Mouse (Mus musculus) limb, embryonic 11.5 days (tissue): ENCODE data around the gene Eml3. TPM values are rescaled to one million over a fixed set of nuclear protein-coding genes. Genes with fewer than 3 reads are reported as not detected.

Source experiments
- ATAC-seq: fragments of 200-750 bp; cut with Nextera tagmentation; 2 replicates; pipeline ENCODE4 v1.8.0; 2017; ENCODE audit warnings: low read depth; ENCODE audit not compliant: insufficient number of reproducible peaks, low FRiP score, low TSS enrichment
- DNase-seq: peaks from one replicate; pipeline ENCODE4 v3.0.0-alpha.2; 2015; ENCODE audit warnings: low spot score
- H3K27ac ChIP-seq: fragments of 300-500 bp; sonication (generic); replicated peaks from 2 replicates; pipeline ENCODE4 v1.5.1; 2014; ENCODE audit warnings: low read depth, mild to moderate bottlenecking, low read length
- H3K27me3 ChIP-seq: fragments of 300-500 bp; sonication (generic); 2 replicates; pipeline ENCODE4 v1.6.1; 2014; ENCODE audit warnings: mild to moderate bottlenecking, low read length, mixed read lengths; ENCODE audit not compliant: control insufficient read depth, insufficient read depth
- H3K36me3 ChIP-seq: fragments of 300-500 bp; sonication (generic); 2 replicates; pipeline ENCODE4 v1.6.1; 2014; ENCODE audit warnings: mild to moderate bottlenecking, low read length, moderate library complexity, mixed read lengths; ENCODE audit not compliant: control insufficient read depth, insufficient read depth
- H3K4me1 ChIP-seq: fragments of 300-500 bp; sonication (generic); 2 replicates; pipeline ENCODE4 v1.6.1; 2014; ENCODE audit warnings: low read length, mixed read lengths; ENCODE audit not compliant: control insufficient read depth, insufficient read depth
- H3K4me2 ChIP-seq: fragments of 300-500 bp; sonication (generic); 2 replicates; pipeline ENCODE4 v1.6.1; 2014; ENCODE audit warnings: low read depth, mild to moderate bottlenecking, moderate library complexity; ENCODE audit not compliant: severe bottlenecking
- H3K4me3 ChIP-seq: fragments of 300-500 bp; sonication (generic); 2 replicates; pipeline ENCODE4 v1.5.1; 2014; ENCODE audit warnings: low read depth, low read length
- H3K9ac ChIP-seq: fragments of 300-500 bp; sonication (generic); 2 replicates; pipeline ENCODE4 v1.6.1; 2014; ENCODE audit warnings: mild to moderate bottlenecking, low read length
- H3K9me3 ChIP-seq: fragments of 300-500 bp; sonication (generic); 2 replicates; pipeline ENCODE4 v1.6.1; 2016; ENCODE audit warnings: low read length; ENCODE audit not compliant: control insufficient read depth
- WGBS: fragments of 180-500 bp; shearing (Covaris S2); extraction: QIAGEN DNeasy Blood & Tissue Kit; methylation state at CpG from one replicate; pipeline ENCODE4 v1.1.7; 2014; 5-methylcytosine and 5-hydroxymethylcytosine counted together
- polyA plus RNA-seq: library from polyadenylated mRNA; unstranded; fragments of >200 nt; fragmentation: Nextera tagmentation; extraction: Ambion mirVana; gene quantifications from 2 replicates; pipeline ENCODE4 v1.2.1, GENCODE M21; 2014

Eml3 gene
- polyA plus RNA-seq, 1 experiment from 2014 or later: 18.0 TPM

GRCm38 (mm10) chr19:8980771-8981170 lies 51.4 kb downstream of the Eml3 start:
- peak; percentile 30 for DNase-seq
- Histone ChIP-seq H3K4me2 (no peak overlapping the region), H3K27me3 (no peaks in the 10 kb centered on the region), H3K9me3 (no peaks in the 10 kb centered on the region), H3K27ac (no peak overlapping the region), H3K4me1 (peaks cover 5% of the 10 kb centered on the region; the same call in 1 of the 2 replicates), H3K36me3 (peaks cover 16% of the 10 kb centered on the region), H3K9ac (no peak overlapping the region), H3K4me3 (no peak overlapping the region)
- 44% methylated on average over 5 of the region's 5 CpGs for WGBS
- no peak for ATAC-seq

- 88% methylated on average over 2 of the region's 2 CpGs for WGBS
- no peak overlapping the region for H3K4me3 ChIP-seq
- H3K27me3 ChIP-seq: no peaks in the 10 kb centered on the region
- ATAC-seq (no peak), DNase-seq (no peak)
- H3K9ac ChIP-seq: no peak overlapping the region
- H3K36me3 ChIP-seq: peaks cover 16% of the 10 kb centered on the region; the same call in 1 of the 2 replicates
- no peaks in the 10 kb centered on the region for H3K9me3 ChIP-seq
- peaks cover 5% of the 10 kb centered on the region; the same call in 1 of the 2 replicates for H3K4me1 ChIP-seq
- no peak overlapping the region for H3K27ac ChIP-seq
- H3K4me2 ChIP-seq: no peak overlapping the region
Measured at GRCm38 (mm10) chr19:8981450-8982168, 52.3 kb downstream of the Eml3 start.

GRCm38 (mm10) chr19:8982303-8983149 lies 53.2 kb downstream of the Eml3 start:
- Histone ChIP-seq H3K9ac (0 out of 2 replicates have a peak overlapping the region, but pooled peaks have one; percentile 24), H3K4me2 (no peak overlapping the region), H3K4me3 (no peak overlapping the region), H3K9me3 (no peaks in the 10 kb centered on the region), H3K36me3 (peaks cover 13% of the 10 kb centered on the region; the same call in 1 of the 2 replicates), H3K27ac (no peak overlapping the region), H3K27me3 (no peaks in the 10 kb centered on the region), H3K4me1 (peaks cover 5% of the 10 kb centered on the region; the same call in 1 of the 2 replicates)
- DNase-seq: no peak
- 51% methylated on average over 5 of the region's 5 CpGs for WGBS
- ATAC-seq: no peak

DNA sequence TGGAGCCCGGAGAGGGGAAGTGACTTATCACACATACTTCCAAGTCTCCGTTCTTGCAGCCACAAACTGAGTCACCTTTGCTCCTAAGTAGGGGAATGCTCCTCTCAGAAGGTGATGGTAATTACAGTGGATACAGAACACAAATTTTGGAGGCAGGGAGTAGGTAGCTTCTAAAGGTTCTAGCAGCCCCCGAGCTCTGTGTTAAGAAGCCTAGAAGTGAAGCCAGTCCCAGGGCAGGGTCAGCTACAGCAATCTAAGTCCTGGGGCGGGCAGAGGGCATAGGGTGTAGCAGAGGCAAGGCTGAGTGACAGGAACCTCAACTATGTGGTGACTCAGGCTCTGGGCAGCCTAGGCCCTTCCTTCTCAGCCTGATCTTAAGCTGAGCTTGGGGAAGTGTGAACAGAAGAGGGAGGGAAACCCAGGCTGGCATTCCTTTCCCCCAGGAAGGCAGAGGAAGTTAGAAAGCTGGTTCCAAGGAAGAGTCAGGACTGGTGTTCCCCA lies 53.8 kb downstream of the Eml3 start:
- DNase-seq (no peak), ATAC-seq (no peak)
- Histone ChIP-seq H3K27me3 (0 out of 2 replicates have a peak, but pooled peaks cover 3% of the 10 kb centered on the region), H3K4me1 (peaks cover 8% of the 10 kb centered on the region), H3K4me2 (no peak overlapping the region), H3K36me3 (peaks cover 13% of the 10 kb centered on the region; the same call in 1 of the 2 replicates), H3K9me3 (no peaks in the 10 kb centered on the region), H3K9ac (no peak overlapping the region), H3K27ac (no peak overlapping the region), H3K4me3 (no peak overlapping the region)
- 47% methylated on average over 4 of the region's 4 CpGs for WGBS

- no peaks in the 10 kb centered on the region for H3K9me3 ChIP-seq
- H3K27ac ChIP-seq: no peak overlapping the region
- no peak overlapping the region for H3K4me3 ChIP-seq
- 0 out of 2 replicates have a peak overlapping the region, but pooled peaks have one; percentile 10 for H3K4me2 ChIP-seq
- WGBS: 28% methylated on average over 7 of the region's 7 CpGs
- 0 out of 2 replicates have a peak, but pooled peaks cover 6% of the 10 kb centered on the region for H3K27me3 ChIP-seq
- H3K9ac ChIP-seq: no peak overlapping the region
- no peak for ATAC-seq
- peaks cover 13% of the 10 kb centered on the region for H3K4me1 ChIP-seq
- peaks cover 5% of the 10 kb centered on the region; the same call in 1 of the 2 replicates for H3K36me3 ChIP-seq
- DNase-seq: peak; percentile 48
Measured at GRCm38 (mm10) chr19:8984255-8984868, 55.0 kb downstream of the Eml3 start.

DNA sequence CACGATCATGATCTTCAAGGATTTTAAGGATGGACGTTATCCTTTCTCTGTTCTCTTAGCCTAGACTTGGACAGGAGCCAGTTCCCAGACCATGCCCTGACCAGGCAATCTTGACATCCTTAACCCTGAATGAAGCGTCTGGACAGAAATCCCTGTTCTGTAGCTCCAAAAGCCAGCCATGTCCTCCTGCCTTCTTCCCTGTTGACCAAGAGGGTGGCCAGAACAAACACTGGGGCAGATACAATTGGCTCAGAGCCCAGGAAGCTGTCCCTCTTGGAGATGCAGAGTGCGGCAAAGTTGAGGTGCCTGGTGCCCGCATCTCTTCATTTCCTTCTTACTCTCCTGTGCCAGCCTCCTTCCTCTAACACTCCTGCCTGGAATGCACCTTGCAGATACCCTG lies 56.5 kb downstream of the Eml3 start:
- H3K4me2 ChIP-seq: no peak overlapping the region
- no peak overlapping the region for H3K27ac ChIP-seq
- no peaks in the 10 kb centered on the region for H3K9me3 ChIP-seq
- ATAC-seq: no peak
- 0 out of 2 replicates have a peak, but pooled peaks cover 6% of the 10 kb centered on the region for H3K27me3 ChIP-seq
- no peaks in the 10 kb centered on the region for H3K36me3 ChIP-seq
- DNase-seq: no peak
- peaks cover 16% of the 10 kb centered on the region for H3K4me1 ChIP-seq
- no peak overlapping the region for H3K4me3 ChIP-seq
- WGBS: 74% methylated on average over 5 of the region's 5 CpGs
- no peak overlapping the region for H3K9ac ChIP-seq

DNA sequence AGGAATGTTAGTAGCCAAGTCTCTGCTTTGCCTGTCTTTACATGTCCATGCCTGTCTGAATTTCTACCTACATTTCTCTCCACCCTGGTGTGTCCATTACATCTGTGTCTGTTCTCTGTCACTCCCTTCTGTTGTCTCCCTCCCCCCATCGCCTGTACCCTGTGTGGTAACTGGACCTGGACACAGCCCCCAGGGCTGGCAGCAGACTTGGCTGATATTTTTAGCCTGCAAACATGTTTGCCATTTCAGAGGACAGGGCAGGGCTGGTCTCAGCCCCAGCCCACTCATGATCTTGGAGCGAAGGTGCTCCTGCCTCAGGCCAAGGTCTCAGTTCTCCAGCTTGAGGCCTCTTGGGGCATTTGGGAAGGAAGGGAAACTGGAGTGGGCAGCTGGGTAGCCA lies 58.5 kb downstream of the Eml3 start:
- H3K9me3 ChIP-seq: no peaks in the 10 kb centered on the region
- H3K9ac ChIP-seq: no peak overlapping the region
- WGBS: 57% methylated on average over 2 of the region's 2 CpGs

More for the DNA sequence above, 58.5 kb downstream of the Eml3 start:
- H3K36me3 ChIP-seq: no peaks in the 10 kb centered on the region
- ATAC-seq: no peak
- H3K4me3 ChIP-seq: no peak overlapping the region
- H3K27me3 ChIP-seq: 0 out of 2 replicates have a peak, but pooled peaks cover 6% of the 10 kb centered on the region
- H3K4me1 ChIP-seq: peaks cover 29% of the 10 kb centered on the region
- no peak for DNase-seq
- no peak overlapping the region; the same call in 1 of the 2 replicates for H3K27ac ChIP-seq
- 0 out of 2 replicates have a peak overlapping the region, but pooled peaks have one; percentile 15 for H3K4me2 ChIP-seq
